Mouse (Mus musculus): ENCODE results near the gene Otud1. TPM values are rescaled to one million over a fixed set of nuclear protein-coding genes. Genes with fewer than 3 reads are reported as not detected.

Gene Otud1
- polyA plus RNA-seq, 1 experiment = 12.5 TPM

DNA sequence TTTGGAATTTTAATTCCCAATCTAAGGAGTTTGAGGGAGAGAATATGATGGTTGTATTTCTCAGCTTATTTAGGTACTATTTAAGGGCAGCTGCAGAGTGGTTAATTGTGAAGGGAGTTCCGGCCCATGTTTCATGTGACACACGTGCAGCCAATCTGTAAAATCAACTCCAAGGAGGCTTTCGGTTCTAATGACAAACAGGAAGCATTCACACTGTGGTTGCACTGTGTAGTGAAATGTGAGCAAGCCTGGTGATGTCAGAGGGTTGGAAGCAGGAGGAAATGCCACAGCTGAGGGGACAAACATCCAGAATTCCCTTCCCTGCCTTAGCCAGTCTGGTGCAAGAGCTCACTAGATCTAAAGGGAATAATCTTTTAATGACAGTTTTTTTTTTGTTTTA, 8.3 kb downstream of the Otud1 start:
- Histone ChIP-seq H3K4me3 (ENCODE audit: insufficient read depth, low read length) (no peak overlapping the region), H3K27ac (ENCODE audit: insufficient read depth, low read depth, low read length) (no peak overlapping the region), H3K4me1 (ENCODE audit: control insufficient read depth, insufficient read depth, low read length) (peaks cover 7% of the 10 kb centered on the region)
- TF ChIP-seq POLR2A (IDR thresholded peaks at IDR 0.05; ENCODE audit: borderline replicate concordance, low read depth, low read length) (no peak), CTCF (IDR thresholded peaks at IDR 0.05; ENCODE audit: low read depth, low read length) (no peak)

DNA sequence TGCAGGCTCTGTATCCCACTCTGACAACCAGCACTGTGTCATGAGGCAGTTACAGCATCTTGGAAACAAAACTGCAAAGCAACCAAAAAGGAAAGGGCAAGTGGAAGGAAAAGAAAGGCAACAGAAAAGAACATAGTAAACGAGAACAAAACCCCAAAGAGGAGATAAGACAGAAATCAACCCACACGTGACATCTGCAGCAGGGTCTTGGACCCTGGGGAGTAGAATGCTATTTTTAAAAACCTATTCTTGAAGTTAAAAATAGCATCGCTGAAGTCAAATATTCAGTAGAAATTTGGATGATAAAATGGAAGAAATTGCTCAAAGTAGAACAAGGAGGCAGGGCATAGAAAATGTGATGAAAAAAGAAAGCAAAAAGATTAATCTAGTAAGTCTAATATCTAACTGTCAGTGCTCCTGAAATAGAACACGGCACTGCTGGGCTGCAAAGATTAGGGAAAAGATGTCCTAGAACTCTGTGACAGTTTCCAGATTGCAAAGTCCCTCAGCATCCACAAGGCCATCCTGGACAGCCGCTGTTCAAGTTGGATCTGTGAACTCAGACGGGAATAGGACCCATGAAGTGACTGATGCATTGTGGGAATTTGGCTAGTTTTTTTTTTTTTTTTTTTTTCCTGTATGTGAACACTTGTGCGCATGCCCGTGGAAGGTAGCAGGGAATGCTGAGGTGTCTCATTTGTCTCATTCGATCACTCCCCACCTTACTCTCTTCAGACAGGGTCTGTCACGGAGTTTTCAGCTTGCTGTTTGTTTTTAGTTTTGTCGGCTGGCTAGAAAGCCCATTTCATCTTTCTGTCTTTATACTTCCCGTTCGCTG, 13.5 kb downstream of the Otud1 start:
- Histone ChIP-seq H3K4me3 (ENCODE audit: insufficient read depth, low read length) (no peak overlapping the region), H3K27ac (ENCODE audit: insufficient read depth, low read depth, low read length) (no peak overlapping the region), H3K4me1 (ENCODE audit: control insufficient read depth, insufficient read depth, low read length) (peaks cover 6% of the 10 kb centered on the region)
- no peak for TF ChIP-seq CTCF (IDR thresholded peaks at IDR 0.05; ENCODE audit: low read depth, low read length)
- no peak for TF ChIP-seq POLR2A (IDR thresholded peaks at IDR 0.05; ENCODE audit: borderline replicate concordance, low read depth, low read length)

DNA sequence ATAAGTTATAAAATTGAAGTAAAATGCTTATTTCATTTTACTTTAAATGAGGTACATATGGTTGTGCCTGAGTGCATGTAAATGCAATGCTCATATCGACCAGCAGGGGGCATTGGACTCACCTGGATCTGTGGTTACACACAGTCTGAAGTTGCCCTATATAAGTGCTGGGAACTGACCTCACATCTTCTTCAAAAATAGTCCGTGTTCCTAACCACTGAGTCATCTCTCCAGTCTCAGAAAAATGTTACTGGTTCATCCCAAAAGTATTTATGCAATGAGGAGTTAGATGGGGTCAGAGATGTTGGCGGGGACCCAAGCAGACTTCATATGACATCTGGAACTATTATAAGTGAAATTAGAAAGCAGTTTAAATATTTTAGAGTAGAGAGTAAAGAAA, 25.4 kb downstream of the Otud1 start:
- TF ChIP-seq CTCF (IDR thresholded peaks at IDR 0.05; ENCODE audit: low read depth, low read length) (no peak), POLR2A (IDR thresholded peaks at IDR 0.05; ENCODE audit: borderline replicate concordance, low read depth, low read length) (no peak)
- H3K27ac ChIP-seq (ENCODE audit: insufficient read depth, low read depth, low read length) = no peak overlapping the region
- no peaks in the 10 kb centered on the region for H3K4me1 ChIP-seq (ENCODE audit: control insufficient read depth, insufficient read depth, low read length)
- H3K4me3 ChIP-seq (ENCODE audit: insufficient read depth, low read length) = no peak overlapping the region

DNA sequence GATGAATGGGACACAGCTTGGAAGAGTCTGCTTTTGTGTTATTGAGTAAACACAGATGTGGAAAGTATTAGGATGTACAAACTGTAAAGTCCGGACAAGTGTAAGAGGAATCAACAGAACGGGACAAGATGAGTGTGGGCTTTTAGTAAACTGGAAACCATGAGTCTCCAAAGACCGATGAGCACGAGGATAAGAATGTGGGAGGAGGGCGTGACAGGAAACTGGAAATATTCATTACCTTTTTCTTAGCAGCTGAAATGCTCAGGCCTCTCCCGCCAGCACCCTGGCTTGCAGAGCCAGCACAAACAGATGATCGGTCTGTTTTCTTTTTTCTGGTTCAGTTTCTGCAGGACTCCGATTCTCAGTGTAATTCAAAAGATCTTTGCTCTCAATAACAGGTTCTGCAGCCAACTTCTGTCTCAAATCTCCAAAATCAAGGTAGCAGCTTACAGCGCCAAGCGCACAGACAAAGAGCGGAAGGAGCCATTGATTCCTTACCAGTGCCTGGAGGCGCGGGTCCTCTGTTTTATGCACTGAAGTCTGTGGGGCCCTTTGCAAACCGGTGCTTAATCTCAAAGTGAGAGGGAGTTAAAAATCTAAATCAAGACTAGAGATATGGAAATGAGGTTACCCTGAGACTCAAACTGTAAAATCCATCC, 28.1 kb downstream of the Otud1 start:
- no peaks in the 10 kb centered on the region for H3K4me1 ChIP-seq (ENCODE audit: control insufficient read depth, insufficient read depth, low read length)
- H3K27ac ChIP-seq (ENCODE audit: insufficient read depth, low read depth, low read length) = no peak overlapping the region
- H3K4me3 ChIP-seq (ENCODE audit: insufficient read depth, low read length) = no peak overlapping the region
- TF ChIP-seq CTCF (IDR thresholded peaks at IDR 0.05; ENCODE audit: low read depth, low read length) (no peak), POLR2A (IDR thresholded peaks at IDR 0.05; ENCODE audit: borderline replicate concordance, low read depth, low read length) (no peak)

DNA sequence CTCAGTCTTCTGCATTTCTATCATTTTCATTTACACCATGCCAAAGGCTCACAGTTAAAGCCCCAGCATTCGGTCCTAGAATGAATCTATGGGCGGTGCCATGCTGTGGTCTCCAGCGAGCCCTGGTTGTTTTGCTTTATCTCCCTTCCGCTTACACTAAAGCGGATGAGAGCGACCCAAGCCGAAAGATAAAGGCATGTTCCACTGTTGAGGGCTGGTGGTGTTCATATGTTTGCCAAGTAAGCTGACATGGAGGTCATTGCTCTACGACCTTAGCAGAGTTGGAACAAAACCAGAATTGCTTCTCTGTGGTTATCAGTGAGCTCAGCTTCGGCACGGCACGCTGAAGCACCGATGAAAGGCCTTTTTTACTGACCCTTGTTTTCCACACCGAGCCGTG, 32.5 kb downstream of the Otud1 start:
- H3K4me3 ChIP-seq (ENCODE audit: insufficient read depth, low read length) = no peak overlapping the region
- no peak for TF ChIP-seq POLR2A (IDR thresholded peaks at IDR 0.05; ENCODE audit: borderline replicate concordance, low read depth, low read length)
- H3K4me1 ChIP-seq (ENCODE audit: control insufficient read depth, insufficient read depth, low read length) = no peaks in the 10 kb centered on the region
- no peak overlapping the region for H3K27ac ChIP-seq (ENCODE audit: insufficient read depth, low read depth, low read length)

DNA sequence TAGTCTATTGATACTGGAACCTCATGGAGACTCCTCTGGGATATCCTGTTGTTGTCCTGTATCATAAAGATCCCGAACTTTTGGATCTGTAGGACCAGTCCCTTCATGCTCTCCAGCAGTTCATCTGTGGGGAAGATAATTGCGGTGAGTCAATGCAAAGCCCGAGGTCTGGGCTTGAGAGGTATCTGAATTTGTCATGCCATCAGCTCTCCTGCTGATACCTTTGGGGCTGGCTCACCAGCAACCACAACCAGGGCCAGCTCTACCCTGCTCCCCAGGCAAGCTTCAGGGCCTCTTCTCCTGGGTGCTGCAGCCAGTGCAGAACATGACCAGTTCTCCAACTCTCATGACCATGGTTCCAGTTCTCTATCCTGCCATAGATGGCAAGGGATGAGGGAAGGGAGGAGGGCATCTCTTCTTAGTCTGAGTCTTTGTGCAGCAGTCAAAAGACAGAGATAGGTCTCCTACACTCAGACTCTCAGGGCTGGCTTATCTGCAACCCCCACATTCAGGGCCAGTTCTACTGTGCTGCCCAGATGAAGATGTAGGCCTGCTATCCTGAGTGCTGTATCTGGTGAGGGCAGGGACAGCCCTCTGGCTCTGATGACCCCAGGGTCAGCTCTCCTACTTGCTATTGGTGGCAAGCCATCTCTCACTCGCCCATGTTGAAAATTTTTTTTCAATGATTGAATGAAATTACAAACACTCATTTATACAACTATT, 42.2 kb downstream of the Otud1 start:
- no peak overlapping the region for H3K4me3 ChIP-seq (ENCODE audit: insufficient read depth, low read length)
- no peak overlapping the region for H3K27ac ChIP-seq (ENCODE audit: insufficient read depth, low read depth, low read length)
- no peak for TF ChIP-seq CTCF (IDR thresholded peaks at IDR 0.05; ENCODE audit: low read depth, low read length)
- no peak for TF ChIP-seq POLR2A (IDR thresholded peaks at IDR 0.05; ENCODE audit: borderline replicate concordance, low read depth, low read length)
- peaks cover 3% of the 10 kb centered on the region for H3K4me1 ChIP-seq (ENCODE audit: control insufficient read depth, insufficient read depth, low read length)

GRCm38 (mm10) chr2:19701386-19701785, 43.8 kb downstream of the Otud1 start:
- H3K4me3 ChIP-seq (ENCODE audit: insufficient read depth, low read length) = no peak overlapping the region
- no peak for TF ChIP-seq POLR2A (IDR thresholded peaks at IDR 0.05; ENCODE audit: borderline replicate concordance, low read depth, low read length)
- no peak for TF ChIP-seq CTCF (IDR thresholded peaks at IDR 0.05; ENCODE audit: low read depth, low read length)
- no peak overlapping the region for H3K27ac ChIP-seq (ENCODE audit: insufficient read depth, low read depth, low read length)
- peaks cover 3% of the 10 kb centered on the region for H3K4me1 ChIP-seq (ENCODE audit: control insufficient read depth, insufficient read depth, low read length)

- peaks cover 3% of the 10 kb centered on the region for H3K4me1 ChIP-seq (ENCODE audit: control insufficient read depth, insufficient read depth, low read length)
- H3K27ac ChIP-seq (ENCODE audit: insufficient read depth, low read depth, low read length) = no peak overlapping the region
- TF ChIP-seq CTCF (IDR thresholded peaks at IDR 0.05; ENCODE audit: low read depth, low read length) (no peak), POLR2A (IDR thresholded peaks at IDR 0.05; ENCODE audit: borderline replicate concordance, low read depth, low read length) (no peak)
- no peak overlapping the region for H3K4me3 ChIP-seq (ENCODE audit: insufficient read depth, low read length)
Observed at GRCm38 (mm10) chr2:19703020-19703613, 45.6 kb downstream of the Otud1 start.

DNA sequence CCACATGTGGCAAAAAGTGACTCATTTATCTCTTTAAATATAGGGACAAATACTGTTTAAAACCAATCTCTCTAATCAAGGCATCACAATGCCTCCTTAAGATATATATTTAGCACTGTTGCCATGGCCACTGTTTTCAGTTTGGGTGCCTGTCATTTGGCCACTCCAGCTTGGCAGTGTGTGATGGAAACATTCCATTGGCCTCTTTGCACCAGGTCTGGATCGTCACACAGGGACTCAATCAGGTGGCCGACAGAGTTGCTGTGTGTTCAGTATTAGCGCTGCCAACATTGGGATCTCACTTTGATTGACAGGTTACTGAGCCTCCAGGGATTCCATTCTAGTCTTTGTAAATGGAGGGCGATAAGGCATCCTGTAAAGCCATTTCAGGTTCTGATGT, 46.1 kb downstream of the Otud1 start:
- Histone ChIP-seq H3K4me3 (ENCODE audit: insufficient read depth, low read length) (no peak overlapping the region), H3K27ac (ENCODE audit: insufficient read depth, low read depth, low read length) (no peak overlapping the region), H3K4me1 (ENCODE audit: control insufficient read depth, insufficient read depth, low read length) (peaks cover 3% of the 10 kb centered on the region)
- TF ChIP-seq POLR2A (IDR thresholded peaks at IDR 0.05; ENCODE audit: borderline replicate concordance, low read depth, low read length) (no peak), CTCF (IDR thresholded peaks at IDR 0.05; ENCODE audit: low read depth, low read length) (no peak)

All from bone marrow macrophage, adult 2 months (primary cell).